Mouse (Mus musculus) lung, adult 18-20 months (tissue): ENCODE data around the gene Nacc1.

Experiments
- DNase-seq, 2 experiments: peaks; one replicate each; pipeline ENCODE4 v3.0.0; 2022; ENCODE audit warnings: mixed read lengths in 2 of 2

Gene Nacc1

GRCm38 (mm10) chr8:84661961-84662571, 25.6 kb downstream of the Nacc1 start:
- DNase-seq: no peak

- DNase-seq: peak; percentile 98 to 99
Observed at GRCm38 (mm10) chr8:84661458-84661871, 26.2 kb downstream of the Nacc1 start.

- DNase-seq: peak; percentile 82 to 89
Observed at GRCm38 (mm10) chr8:84660819-84661457, 26.7 kb downstream of the Nacc1 start.

GRCm38 (mm10) chr8:84659936-84660818, 27.5 kb downstream of the Nacc1 start:
- peak; percentile 83 to 87 for DNase-seq

GRCm38 (mm10) chr8:84658951-84659350, 28.7 kb downstream of the Nacc1 start:
- DNase-seq: no peak

DNA sequence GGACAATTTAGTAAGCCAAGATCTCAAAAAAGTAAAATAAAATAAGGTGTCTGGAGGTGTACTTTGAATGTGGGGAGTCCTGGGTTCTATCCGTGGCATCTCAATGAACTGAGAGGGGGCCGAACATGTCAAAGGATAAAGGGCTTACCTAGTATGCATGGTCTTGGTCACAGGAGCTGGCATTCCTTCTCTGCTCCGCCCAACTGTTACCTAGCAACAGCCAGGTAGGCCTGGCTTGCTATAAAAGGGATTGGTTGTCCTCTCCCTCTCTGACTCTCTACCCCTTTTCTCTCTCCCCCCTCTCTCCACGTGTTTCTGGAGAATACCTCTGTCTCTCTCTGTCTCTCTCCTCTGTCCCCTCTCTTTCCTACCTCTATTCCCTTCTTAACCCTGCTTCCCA, 30.0 kb downstream of the Nacc1 start:
- peak; percentile 63 to 73 for DNase-seq

- no peak for DNase-seq
Observed at GRCm38 (mm10) chr8:84657203-84657602, 30.5 kb downstream of the Nacc1 start.

GRCm38 (mm10) chr8:84656641-84657126, 31.0 kb downstream of the Nacc1 start:
- DNase-seq: peak; percentile 94 to 97

GRCm38 (mm10) chr8:84656191-84656525, 31.5 kb downstream of the Nacc1 start:
- DNase-seq: peak in 1 of 2 experiments; percentile 28

- no peak for DNase-seq
Observed at GRCm38 (mm10) chr8:84655336-84656190, 32.1 kb downstream of the Nacc1 start.

DNA sequence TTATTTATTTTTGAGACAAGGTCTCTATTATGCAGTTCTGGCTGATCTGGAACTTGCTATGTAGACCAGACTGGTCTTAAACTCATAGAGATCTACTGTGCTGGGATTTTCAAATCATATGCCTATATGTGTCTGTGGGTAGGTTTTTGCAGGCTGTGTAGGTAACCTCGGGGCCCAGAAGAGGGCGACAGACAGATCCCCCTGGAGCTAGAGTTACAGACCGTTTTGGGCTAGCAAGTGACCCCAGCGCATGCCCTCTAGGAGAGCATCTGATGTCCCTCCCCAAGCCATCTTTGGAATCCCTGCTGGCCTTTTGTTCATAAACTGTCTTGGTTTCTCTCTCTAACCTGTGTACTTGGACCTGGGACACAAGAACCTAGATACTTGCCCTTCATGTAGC, 33.1 kb downstream of the Nacc1 start:
- DNase-seq: no peak

DNA sequence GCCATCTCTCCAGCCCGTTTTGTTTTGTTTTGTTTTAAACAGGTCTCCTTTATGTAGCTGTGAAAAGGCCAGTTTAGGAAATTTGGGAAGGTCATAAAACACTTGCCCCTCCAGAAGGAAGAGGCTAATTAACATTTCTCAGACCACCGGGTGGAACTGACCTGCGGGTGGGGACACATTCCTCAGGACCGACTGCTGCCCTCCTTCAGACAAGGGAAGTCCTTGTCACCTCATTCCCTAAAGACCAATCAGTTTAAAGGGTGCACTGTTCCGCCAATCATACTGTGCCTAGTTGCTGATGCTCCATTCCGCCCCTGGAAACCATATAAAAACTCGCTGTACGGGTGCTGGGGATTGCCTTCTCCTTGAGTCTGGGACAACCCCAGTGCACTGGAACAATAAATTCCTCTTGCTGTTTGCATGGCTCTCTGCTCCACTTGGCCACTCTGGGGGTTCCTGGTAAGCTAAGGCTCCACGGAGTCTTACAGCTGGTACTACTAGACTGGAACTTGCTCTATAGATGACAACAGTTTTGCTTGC, 34.5 kb downstream of the Nacc1 start:
- no peak for DNase-seq

GRCm38 (mm10) chr8:84650213-84650612, 37.4 kb downstream of the Nacc1 start:
- DNase-seq: no peak

GRCm38 (mm10) chr8:84647461-84647901, 40.2 kb downstream of the Nacc1 start:
- peak in 1 of 2 experiments; percentile 66 for DNase-seq

DNA sequence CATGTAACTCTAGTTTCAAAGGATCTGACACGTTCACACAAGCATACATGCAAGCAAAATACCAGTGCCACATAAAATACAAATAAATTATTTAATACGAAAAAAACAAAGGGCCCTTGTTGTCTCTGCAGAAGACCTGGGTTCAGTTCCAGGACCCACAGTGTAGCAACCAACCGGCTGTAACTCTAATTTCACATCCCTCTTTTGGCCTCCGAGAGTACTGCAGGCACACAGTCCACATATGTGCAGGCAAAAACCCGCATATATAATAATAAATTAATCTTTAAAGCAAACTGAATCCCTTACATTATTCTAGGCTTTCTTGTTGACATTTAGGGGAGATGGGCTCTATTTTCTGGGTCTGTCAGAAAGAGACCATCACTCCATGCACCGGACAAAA, 40.9 kb downstream of the Nacc1 start:
- no peak for DNase-seq

- DNase-seq: no peak
Observed at GRCm38 (mm10) chr8:84643019-84643418, 44.6 kb downstream of the Nacc1 start.

- no peak for DNase-seq
Observed at GRCm38 (mm10) chr8:84641578-84642361, 45.9 kb downstream of the Nacc1 start.

DNA sequence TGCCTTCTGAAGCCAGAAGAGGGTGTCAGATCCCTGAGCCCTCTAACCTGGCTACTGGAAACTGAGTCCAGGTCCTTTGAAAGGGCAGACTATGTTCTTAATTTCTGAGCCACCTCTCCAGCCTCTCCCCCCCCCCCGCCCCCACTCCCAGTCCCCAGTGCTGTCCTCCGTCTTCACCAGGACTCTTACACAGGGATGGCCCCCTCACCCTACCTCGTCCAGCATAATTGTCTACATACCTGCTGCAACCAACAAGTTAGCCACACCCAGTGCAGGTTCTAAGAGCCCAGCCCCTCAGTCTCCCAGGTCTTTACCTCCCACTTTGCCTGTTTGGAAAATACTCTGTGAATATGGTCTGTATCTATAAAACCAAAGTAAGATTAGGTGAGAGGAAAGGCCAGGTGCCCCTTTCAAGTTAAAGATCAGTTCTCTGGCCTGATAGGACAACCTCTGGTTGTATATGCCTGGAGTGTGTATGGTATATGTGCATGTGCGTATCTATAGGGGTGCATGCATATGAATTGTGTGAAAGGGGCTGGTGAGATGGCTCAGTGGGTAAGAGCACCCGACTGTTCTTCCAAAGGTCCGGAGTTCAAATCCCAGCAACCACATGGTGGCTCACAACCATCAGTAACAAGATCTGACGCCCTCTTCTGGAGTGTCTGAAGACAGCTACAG, 46.9 kb downstream of the Nacc1 start:
- DNase-seq: no peak

DNA sequence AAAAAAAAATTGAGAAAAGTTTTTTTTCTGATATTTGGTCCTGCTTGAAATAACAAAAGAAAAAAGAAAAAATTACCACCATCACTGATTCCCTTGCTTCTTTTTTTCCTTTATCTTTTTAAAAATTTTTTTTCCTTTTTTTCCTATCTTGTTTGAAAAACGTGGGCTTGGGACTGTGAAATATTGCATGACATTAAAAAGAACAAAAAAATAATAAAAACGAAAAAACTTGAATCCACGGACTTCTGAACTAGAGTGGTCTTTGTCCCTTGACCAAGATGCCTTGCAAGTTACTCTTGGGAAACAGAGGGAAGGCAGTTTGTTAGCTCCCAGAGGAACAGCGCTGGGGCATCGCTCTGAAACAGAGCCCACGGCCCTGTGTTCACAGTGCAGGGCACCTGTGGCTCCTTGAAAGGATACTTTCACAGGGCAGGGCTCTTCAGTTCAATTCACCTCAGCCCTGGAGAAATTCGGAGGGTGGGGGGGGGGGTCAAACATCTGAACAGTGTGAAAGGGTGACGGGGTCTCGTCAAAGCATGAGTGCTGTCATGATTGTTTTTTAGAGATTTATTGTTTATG, 47.6 kb downstream of the Nacc1 start:
- no peak for DNase-seq
